Mouse (Mus musculus): ENCODE measurements around the gene Cdrt4.

- TF ChIP-seq POLR2A (IDR thresholded peaks at IDR 0.05; ENCODE audit: extremely low read depth, insufficient read depth, low read length) (no peak), CTCF (IDR thresholded peaks at IDR 0.05; ENCODE audit: low read depth, low read length) (no peak)
Observed at GRCm38 (mm10) chr11:62977176-62977575, 26.2 kb downstream of the Cdrt4 start.
